Mouse (Mus musculus) liver, embryonic 11.5 days (tissue): ENCODE data around the gene Fgfr4. TPM values are rescaled to one million over a fixed set of nuclear protein-coding genes. Genes with fewer than 3 reads are reported as not detected.
"Not testable (repeated sequence)": the region's sequence is repeated elsewhere in the genome, so short reads cannot be mapped to it uniquely, and the experiment has no call there.

Experiments
- ATAC-seq: fragments of 200-750 bp; cut with Nextera tagmentation; replicated peaks from 2 replicates; pipeline ENCODE4 v1.8.0; 2017; ENCODE audit warnings: moderate number of reproducible peaks, mild to moderate bottlenecking, moderate TSS enrichment, moderate library complexity; ENCODE audit not compliant: low FRiP score
- DNase-seq: peaks from one replicate; pipeline ENCODE4 v3.0.0-alpha.2; 2017; ENCODE audit warnings: low spot score
- H3K27ac ChIP-seq: fragments of 300-500 bp; sonication (generic); 2 replicates; pipeline ENCODE4 v1.5.1; 2014; ENCODE audit warnings: mild to moderate bottlenecking, low read depth, low read length, control low read depth
- H3K27me3 ChIP-seq: fragments of 300-500 bp; sonication (generic); replicated peaks from 2 replicates; pipeline ENCODE4 v1.6.1; 2014; ENCODE audit warnings: low read length, mixed read lengths; ENCODE audit not compliant: control insufficient read depth, insufficient read depth
- H3K36me3 ChIP-seq: fragments of 300-500 bp; sonication (generic); 2 replicates; pipeline ENCODE4 v1.6.1; 2014; ENCODE audit warnings: mild to moderate bottlenecking, low read length, moderate library complexity, mixed read lengths; ENCODE audit not compliant: control insufficient read depth, insufficient read depth
- H3K4me1 ChIP-seq: fragments of 300-500 bp; sonication (generic); replicated peaks from 2 replicates; pipeline ENCODE4 v1.6.1; 2014; ENCODE audit warnings: low read length, mixed read lengths; ENCODE audit not compliant: control insufficient read depth, insufficient read depth
- H3K4me2 ChIP-seq: fragments of 300-500 bp; sonication (generic); 2 replicates; pipeline ENCODE4 v1.6.1; 2014; ENCODE audit warnings: mild to moderate bottlenecking, control low read depth, moderate library complexity
- H3K4me3 ChIP-seq: fragments of 300-500 bp; sonication (generic); 2 replicates; pipeline ENCODE4 v1.5.1; 2014; ENCODE audit warnings: low read depth, low read length, control low read depth
- H3K9ac ChIP-seq: fragments of 300-500 bp; sonication (generic); 2 replicates; pipeline ENCODE4 v1.6.1; 2014; ENCODE audit warnings: low read depth, low read length, control low read depth
- H3K9me3 ChIP-seq: fragments of 300-500 bp; sonication (generic); 2 replicates; pipeline ENCODE4 v1.6.1; 2016; ENCODE audit warnings: low read length, inconsistent platforms, mixed read lengths; ENCODE audit not compliant: control insufficient read depth
- WGBS: fragments of 180-500 bp; shearing (Covaris S2); extraction: QIAGEN DNeasy Blood & Tissue Kit; methylation state at CpG from one replicate; pipeline ENCODE4 v1.1.7; 2014; 5-methylcytosine and 5-hydroxymethylcytosine counted together
- polyA plus RNA-seq: library from polyadenylated mRNA; unstranded; fragments of >200 nt; fragmentation: Nextera tagmentation; extraction: Ambion mirVana; gene quantifications from 2 replicates; pipeline ENCODE4 v1.2.1, GENCODE M21; 2014

Fgfr4 gene
- polyA plus RNA-seq, 1 experiment from 2014 or later: 6.8 TPM

GRCm38 (mm10) chr13:55191535-55191934 lies 39.1 kb downstream of the Fgfr4 start:
- H3K36me3 ChIP-seq: no peaks in the 10 kb centered on the region
- H3K4me2 ChIP-seq: peak overlapping the region; percentile 81; the same call in 1 of the 2 replicates
- no peak overlapping the region for H3K4me3 ChIP-seq
- ATAC-seq: no peak
- H3K9ac ChIP-seq: no peak overlapping the region
- no peak for DNase-seq
- no peaks in the 10 kb centered on the region for H3K27me3 ChIP-seq
- WGBS: 83% methylated on average over 5 of the region's 5 CpGs
- peaks cover 8% of the 10 kb centered on the region for H3K4me1 ChIP-seq
- H3K27ac ChIP-seq: no peak overlapping the region
- no peaks in the 10 kb centered on the region for H3K9me3 ChIP-seq

DNA sequence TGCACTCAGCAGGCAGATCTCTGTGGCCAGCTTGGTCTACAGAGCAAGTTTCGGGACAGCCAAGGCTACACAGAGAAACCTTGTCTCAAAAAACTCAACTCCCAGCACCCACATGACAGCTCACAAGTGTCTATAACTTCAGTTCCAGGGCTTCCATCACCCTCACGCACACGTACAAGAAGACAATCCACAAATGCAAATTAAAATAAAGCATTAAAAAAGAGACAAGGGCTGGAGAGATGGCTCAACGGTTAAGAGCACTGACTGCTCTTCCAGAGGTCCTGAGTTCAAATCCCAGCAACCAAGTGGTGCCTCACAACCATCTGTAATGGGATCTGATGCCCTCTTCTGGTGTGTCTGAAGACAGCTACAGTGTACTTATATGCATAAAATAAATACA lies 50.3 kb downstream of the Fgfr4 start:
- not testable (repeated sequence) for H3K4me1 ChIP-seq, H3K36me3 ChIP-seq, DNase-seq, H3K9ac ChIP-seq, H3K4me2 ChIP-seq, ATAC-seq, H3K9me3 ChIP-seq, H3K27ac ChIP-seq, H3K4me3 ChIP-seq, H3K27me3 ChIP-seq
- 86% methylated on average over 4 of the region's 4 CpGs for whole genome bisulfite sequencing

DNA sequence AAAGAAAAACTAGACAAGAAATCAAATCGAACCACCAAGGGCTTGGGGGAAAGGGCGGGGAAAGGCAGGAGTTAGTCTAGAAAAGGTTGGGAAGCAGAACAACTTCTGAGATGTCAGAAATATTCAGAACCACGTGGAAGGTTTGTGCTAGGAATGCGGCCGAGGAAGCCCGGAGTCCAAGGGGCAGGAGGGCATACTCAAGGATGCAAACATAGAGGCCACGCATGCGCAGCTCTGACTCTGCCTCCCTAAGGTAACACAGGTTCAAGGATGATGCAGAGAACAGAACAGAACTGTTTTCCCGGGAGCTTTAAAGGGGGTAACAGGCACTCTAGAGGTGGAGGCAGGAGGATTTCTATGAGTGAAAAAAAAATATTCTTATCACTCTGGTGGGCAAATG lies 51.3 kb downstream of the Fgfr4 start:
- no peaks in the 10 kb centered on the region for H3K9me3 ChIP-seq
- no peak overlapping the region for H3K9ac ChIP-seq
- 81% methylated on average over 9 of the region's 9 CpGs for WGBS
- no peaks in the 10 kb centered on the region for H3K36me3 ChIP-seq
- H3K4me1 ChIP-seq: peaks cover 4% of the 10 kb centered on the region
- no peak overlapping the region for H3K4me3 ChIP-seq
- ATAC-seq (no peak), DNase-seq (no peak)
- H3K27me3 ChIP-seq: no peaks in the 10 kb centered on the region
- H3K27ac ChIP-seq: no peak overlapping the region
- no peak overlapping the region for H3K4me2 ChIP-seq

DNA sequence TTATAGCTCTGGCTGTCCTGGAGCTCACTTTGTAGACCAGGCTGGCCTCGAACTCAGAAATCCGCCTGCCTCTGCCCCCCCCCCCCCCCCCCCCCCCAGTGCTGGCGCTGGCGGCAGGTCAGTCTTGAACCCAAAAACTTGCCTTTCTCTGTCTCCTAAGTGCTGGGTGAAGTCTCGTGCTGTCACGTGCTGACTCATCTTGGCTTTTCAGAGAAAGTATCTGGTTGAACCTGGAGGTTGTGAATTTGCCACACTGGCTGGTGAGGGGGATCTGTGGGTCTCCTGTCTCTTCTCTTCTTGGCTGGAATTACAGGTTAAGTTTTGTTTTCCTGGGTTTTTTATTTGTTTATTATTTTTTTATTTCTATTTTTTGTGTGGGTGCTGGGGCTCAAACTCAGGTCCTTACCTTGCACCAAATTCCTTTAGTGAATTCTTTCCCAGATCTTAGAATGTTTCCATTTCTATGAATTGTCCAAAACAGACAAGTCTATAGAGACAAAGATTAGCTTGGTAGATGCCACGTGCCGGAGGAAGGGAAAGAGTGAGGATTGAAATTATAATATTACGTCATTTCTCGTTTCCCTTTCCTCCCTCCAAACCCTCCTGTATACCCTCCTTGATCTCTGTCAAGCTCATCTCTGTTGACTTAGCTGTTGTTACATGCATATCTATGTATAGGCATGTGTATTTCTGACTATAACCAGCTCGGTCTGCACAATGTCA lies 52.4 kb downstream of the Fgfr4 start:
- Histone ChIP-seq H3K9ac (no peak overlapping the region), H3K27ac (no peak overlapping the region), H3K27me3 (no peaks in the 10 kb centered on the region), H3K4me1 (peaks cover 9% of the 10 kb centered on the region), H3K4me3 (no peak overlapping the region), H3K4me2 (no peak overlapping the region), H3K9me3 (no peaks in the 10 kb centered on the region), H3K36me3 (no peaks in the 10 kb centered on the region)
- DNase-seq (no peak), ATAC-seq (no peak)
- WGBS: 70% methylated on average over 9 of the region's 11 CpGs

DNA sequence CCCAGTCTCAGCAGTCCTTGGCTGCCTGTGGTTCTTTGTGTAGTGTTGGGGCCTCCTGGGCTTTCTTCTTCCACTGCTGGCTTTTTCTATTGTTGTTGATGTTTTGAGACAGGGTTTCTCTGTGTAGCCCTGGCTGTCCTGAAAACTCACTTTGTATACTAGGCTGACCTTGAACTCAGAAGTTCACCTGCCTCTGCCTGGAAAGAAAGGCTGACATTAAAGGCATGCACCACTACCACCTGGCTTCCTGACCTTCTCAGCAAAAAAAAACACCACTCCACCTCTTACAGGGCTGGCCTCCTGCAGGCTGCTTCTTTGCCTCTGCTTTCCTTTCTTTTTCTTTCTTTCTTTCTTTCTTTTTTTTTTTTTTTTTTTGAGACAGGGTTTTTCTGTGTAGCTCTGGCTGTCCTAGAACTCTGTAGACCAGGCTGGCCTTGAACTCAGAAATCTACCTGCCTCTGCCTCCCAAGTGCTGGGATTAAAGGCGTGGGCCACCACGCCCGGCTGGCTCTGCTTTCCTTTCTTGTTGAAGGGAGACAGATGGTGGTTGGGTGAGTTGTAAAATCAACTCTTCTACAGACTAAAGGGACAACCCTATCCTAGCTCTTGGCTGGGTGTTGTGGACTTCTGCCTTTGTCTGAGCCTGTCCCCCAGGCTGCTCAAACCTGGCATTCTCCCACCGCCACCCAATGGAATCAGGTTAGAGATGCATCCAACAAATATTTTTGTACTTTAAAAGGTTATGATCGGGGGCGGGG lies 53.2 kb downstream of the Fgfr4 start:
- Histone ChIP-seq H3K36me3 (no peaks in the 10 kb centered on the region), H3K27me3 (no peaks in the 10 kb centered on the region), H3K9ac (no peak overlapping the region), H3K4me3 (no peak overlapping the region), H3K27ac (no peak overlapping the region), H3K4me2 (no peak overlapping the region), H3K9me3 (no peaks in the 10 kb centered on the region), H3K4me1 (peaks cover 16% of the 10 kb centered on the region)
- DNase-seq: no peak
- ATAC-seq: no peak
- WGBS: 87% methylated on average over 6 of the region's 6 CpGs

DNA sequence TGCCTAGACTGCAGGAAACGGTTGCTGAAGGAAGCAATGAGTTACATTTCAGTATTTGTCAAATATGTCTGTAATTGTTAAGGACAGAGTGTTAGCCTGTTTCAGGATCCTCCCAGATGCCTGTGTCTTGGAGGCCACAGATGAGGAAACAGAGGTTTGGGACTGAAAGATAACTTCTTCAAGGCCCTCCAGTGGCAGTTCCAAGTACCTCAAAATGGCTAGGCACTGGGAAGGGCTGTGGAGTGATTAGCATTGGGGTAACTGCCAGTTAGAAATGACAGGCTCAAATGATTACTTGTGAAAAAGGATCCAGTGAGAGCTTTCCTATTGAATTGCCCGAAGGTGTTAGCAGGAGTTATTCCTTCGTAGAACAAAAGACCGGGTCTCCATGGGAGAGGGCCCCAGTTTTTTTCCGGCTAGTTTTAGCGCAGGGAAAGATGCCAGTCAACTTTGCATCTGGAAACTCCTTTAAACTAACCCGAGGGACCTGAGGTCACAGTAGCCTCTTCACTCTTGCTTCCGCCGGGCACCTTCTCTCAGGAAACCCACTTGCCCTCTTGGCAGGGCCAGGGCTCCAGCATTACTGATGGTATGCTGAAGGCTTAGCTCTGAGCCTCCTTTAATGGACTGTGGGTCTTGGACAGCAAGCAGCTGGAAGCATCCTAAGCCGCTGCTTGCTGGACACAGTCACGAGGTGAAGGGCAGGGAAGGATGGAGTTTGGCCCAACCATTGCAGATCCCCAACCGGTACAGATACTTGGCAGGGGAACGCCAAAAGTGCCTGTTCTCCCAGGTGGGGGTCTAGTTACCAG lies 56.6 kb downstream of the Fgfr4 start:
- 68% methylated on average over 13 of the region's 13 CpGs for WGBS
- H3K4me3 ChIP-seq: peak overlapping the region; percentile 63; the same call in 1 of the 2 replicates
- H3K27ac ChIP-seq: peak overlapping the region; percentile 98; the same call in 1 of the 2 replicates
- H3K9me3 ChIP-seq: no peaks in the 10 kb centered on the region
- H3K27me3 ChIP-seq: no peaks in the 10 kb centered on the region
- peaks cover 30% of the 10 kb centered on the region for H3K4me1 ChIP-seq
- no peaks in the 10 kb centered on the region for H3K36me3 ChIP-seq
- ATAC-seq: no peak
- no peak overlapping the region for H3K4me2 ChIP-seq
- no peak for DNase-seq
- H3K9ac ChIP-seq: no peak overlapping the region; the same call in 1 of the 2 replicates

GRCm38 (mm10) chr13:55209649-55210192 lies 57.3 kb downstream of the Fgfr4 start, which contains the start of gene Nsd1:
Gene Nsd1 (plus strand): TSS chr13:55209782.
- H3K36me3 ChIP-seq: no peaks in the 10 kb centered on the region
- no peaks in the 10 kb centered on the region for H3K9me3 ChIP-seq
- H3K4me3 ChIP-seq: peak within 1 kb of the TSS; percentile 63
- peak within 1 kb of the TSS; percentile 98 for H3K27ac ChIP-seq
- no peaks in the 10 kb centered on the region for H3K27me3 ChIP-seq
- peak within 1 kb of the TSS; percentile 96 for H3K9ac ChIP-seq
- ATAC-seq: no peak
- 35% methylated on average over 31 of the region's 31 CpGs for WGBS
- no peak for DNase-seq
- H3K4me1 ChIP-seq: peaks cover 37% of the 10 kb centered on the region
- peak within 1 kb of the TSS; percentile 97 for H3K4me2 ChIP-seq
